Mouse (Mus musculus): ENCODE data around the gene P2ry2.

The P2ry2 gene

GRCm38 (mm10) chr7:101012541-101012940 lies at the start of gene P2ry2:
TSS of gene P2ry2 (minus strand) at chr7:101012866.
- DNase-seq (ENCODE audit: low spot score in 2 of 2): no peak

GRCm38 (mm10) chr7:101062246-101062645 lies 49.6 kb upstream of the P2ry2 start:
- peak; percentile 36 to 47 for DNase-seq (ENCODE audit: low spot score in 2 of 2)

- peak; percentile 73 to 74 for DNase-seq (ENCODE audit: low spot score in 2 of 2)
These were observed 48.7 kb upstream of the P2ry2 start for GRCm38 (mm10) chr7:101061381-101061780.

GRCm38 (mm10) chr7:101060476-101060875 lies 47.8 kb upstream of the P2ry2 start:
- no peak for DNase-seq (ENCODE audit: low spot score in 2 of 2)

- DNase-seq (ENCODE audit: low spot score in 2 of 2): no peak
These were observed 46.5 kb upstream of the P2ry2 start for GRCm38 (mm10) chr7:101059188-101059587.

GRCm38 (mm10) chr7:101057309-101057708 lies 44.6 kb upstream of the P2ry2 start:
- DNase-seq (ENCODE audit: low spot score in 2 of 2): no peak

GRCm38 (mm10) chr7:101053136-101053535 lies 40.5 kb upstream of the P2ry2 start:
- DNase-seq (ENCODE audit: low spot score in 2 of 2): no peak

GRCm38 (mm10) chr7:101051551-101052221 lies 39.0 kb upstream of the P2ry2 start:
- DNase-seq (ENCODE audit: low spot score in 2 of 2): peak; percentile 17 to 19

GRCm38 (mm10) chr7:101050724-101051550 lies 38.3 kb upstream of the P2ry2 start:
- no peak for DNase-seq (ENCODE audit: low spot score in 2 of 2)

GRCm38 (mm10) chr7:101049326-101050087 lies 36.8 kb upstream of the P2ry2 start:
- no peak for DNase-seq (ENCODE audit: low spot score in 2 of 2)

- no peak for DNase-seq (ENCODE audit: low spot score in 2 of 2)
These were observed 35.6 kb upstream of the P2ry2 start for GRCm38 (mm10) chr7:101048247-101048646.

GRCm38 (mm10) chr7:101043846-101044541 lies 31.3 kb upstream of the P2ry2 start:
- DNase-seq (ENCODE audit: low spot score in 2 of 2): no peak

GRCm38 (mm10) chr7:101041977-101042749 lies 29.5 kb upstream of the P2ry2 start:
- no peak for DNase-seq (ENCODE audit: low spot score in 2 of 2)

- no peak for DNase-seq (ENCODE audit: low spot score in 2 of 2)
These were observed 28.9 kb upstream of the P2ry2 start for GRCm38 (mm10) chr7:101041544-101041943.

- no peak for DNase-seq (ENCODE audit: low spot score in 2 of 2)
These were observed 20.7 kb upstream of the P2ry2 start for GRCm38 (mm10) chr7:101033371-101033770.

- DNase-seq (ENCODE audit: low spot score in 2 of 2): no peak
These were observed 18.6 kb upstream of the P2ry2 start for GRCm38 (mm10) chr7:101031234-101031633.

- no peak for DNase-seq (ENCODE audit: low spot score in 2 of 2)
These were observed 18.1 kb upstream of the P2ry2 start for GRCm38 (mm10) chr7:101030756-101031155.

- no peak for DNase-seq (ENCODE audit: low spot score in 2 of 2)
These were observed 16.8 kb upstream of the P2ry2 start for GRCm38 (mm10) chr7:101029446-101029845.

GRCm38 (mm10) chr7:101028991-101029390 lies 16.3 kb upstream of the P2ry2 start:
- DNase-seq (ENCODE audit: low spot score in 2 of 2): no peak

GRCm38 (mm10) chr7:101028444-101028757 lies 15.7 kb upstream of the P2ry2 start:
- no peak for DNase-seq (ENCODE audit: low spot score in 2 of 2)
